Mouse (Mus musculus): ENCODE data around the gene Kbtbd2.

DNA sequence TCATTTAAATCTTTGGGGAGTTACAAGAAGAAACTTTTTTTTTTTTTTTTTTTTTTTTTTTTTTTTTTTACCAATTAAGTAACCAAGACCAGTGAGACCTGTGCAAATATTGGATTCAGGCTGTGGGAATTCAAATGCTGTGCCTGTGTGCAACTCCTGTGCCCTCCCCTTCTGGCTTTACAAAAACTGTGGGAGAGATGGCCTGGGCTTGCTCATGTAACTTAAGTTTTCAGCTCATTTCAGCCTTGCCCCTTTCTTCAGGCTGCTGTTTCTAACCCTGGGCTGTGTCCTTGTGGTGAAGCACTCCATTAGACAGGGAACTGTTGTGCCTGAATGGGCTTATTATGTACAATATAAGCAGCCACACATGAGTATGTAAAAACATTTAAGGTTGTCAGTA lies 35.2 kb upstream of the Kbtbd2 start:
- TF ChIP-seq MAX (IDR thresholded peaks at IDR 0.05; ENCODE audit: low read depth) (no peak), POLR2A (IDR thresholded peaks at IDR 0.05; ENCODE audit: insufficient read length, low read depth) (no peak), POLR2AphosphoS2 (IDR thresholded peaks at IDR 0.05; ENCODE audit: insufficient read length, low read depth) (no peak), CEBPB (IDR thresholded peaks at IDR 0.05; ENCODE audit: insufficient read depth, poor library complexity, severe bottlenecking) (no peak), USF1 (IDR thresholded peaks at IDR 0.05; ENCODE audit: low read depth) (no peak), MYOD1 (IDR thresholded peaks at IDR 0.05; ENCODE audit: control insufficient read depth in 1 of 3, insufficient read length in 2 of 3, low read depth in 2 of 3) (no peak), TCF12 (IDR thresholded peaks at IDR 0.05; ENCODE audit: insufficient read depth, poor library complexity, severe bottlenecking) (no peak), MYOG (IDR thresholded peaks at IDR 0.05; ENCODE audit: control insufficient read depth in 1 of 3, insufficient read depth in 1 of 3, insufficient read length in 2 of 3, low read depth in 2 of 3) (no peak), TCF3 (IDR thresholded peaks at IDR 0.05; ENCODE audit: insufficient read length, low read depth) (no peak)
